Mouse (Mus musculus) stomach, embryonic 16.5 days (tissue): ENCODE measurements around the gene Maml3. TPM values are rescaled to one million over a fixed set of nuclear protein-coding genes. Genes with fewer than 3 reads are reported as not detected.

Source experiments
- ATAC-seq: fragments of 200-750 bp; cut with Nextera tagmentation; 2 replicates; pipeline ENCODE4 v1.8.0; 2017; ENCODE audit warnings: moderate number of reproducible peaks, moderate TSS enrichment; ENCODE audit not compliant: insufficient read depth, low FRiP score
- H3K27ac ChIP-seq: fragments of 300-500 bp; sonication (generic); 2 replicates; pipeline ENCODE4 v1.5.1; 2014; ENCODE audit warnings: low read length
- H3K27me3 ChIP-seq: fragments of 300-500 bp; sonication (generic); 2 replicates; pipeline ENCODE4 v1.6.1; 2014; ENCODE audit warnings: low read length, control low read depth, mixed read lengths; ENCODE audit not compliant: control insufficient read depth, insufficient read depth
- H3K36me3 ChIP-seq: fragments of 300-500 bp; sonication (generic); 2 replicates; pipeline ENCODE4 v1.6.1; 2014; ENCODE audit warnings: low read length; ENCODE audit not compliant: control insufficient read depth, insufficient read depth
- H3K4me1 ChIP-seq: fragments of 300-500 bp; sonication (generic); 2 replicates; pipeline ENCODE4 v1.6.1; 2014; ENCODE audit warnings: low read length, control low read depth, mixed read lengths; ENCODE audit not compliant: control insufficient read depth, insufficient read depth
- H3K4me2 ChIP-seq: fragments of 300-500 bp; sonication (generic); 2 replicates; pipeline ENCODE4 v1.6.1; 2014; ENCODE audit warnings: low read depth, low read length, mixed read lengths
- H3K4me3 ChIP-seq: fragments of 300-500 bp; sonication (generic); replicated peaks from 2 replicates; pipeline ENCODE4 v1.5.1; 2014; ENCODE audit warnings: mild to moderate bottlenecking, low read length
- H3K9ac ChIP-seq: fragments of 300-500 bp; sonication (generic); 2 replicates; pipeline ENCODE4 v1.6.1; 2014; ENCODE audit warnings: low read length
- H3K9me3 ChIP-seq: fragments of 300-500 bp; sonication (generic); replicated peaks from 2 replicates; pipeline ENCODE4 v1.6.1; 2016; ENCODE audit warnings: low read length, control low read depth; ENCODE audit not compliant: control insufficient read depth
- WGBS: fragments of 180-500 bp; shearing (Covaris S2); extraction: QIAGEN DNeasy Blood & Tissue Kit; methylation state at CpG from one replicate; pipeline ENCODE4 v1.1.7; 2014; 5-methylcytosine and 5-hydroxymethylcytosine counted together
- polyA plus RNA-seq: library from polyadenylated mRNA; unstranded; fragments of >200 nt; fragmentation: Nextera tagmentation; extraction: Ambion mirVana; gene quantifications from 2 replicates; pipeline ENCODE4 v1.2.1, GENCODE M21; 2015

Gene Maml3
- polyA plus RNA-seq, 1 experiment from 2014 or later: 5.0 TPM

DNA sequence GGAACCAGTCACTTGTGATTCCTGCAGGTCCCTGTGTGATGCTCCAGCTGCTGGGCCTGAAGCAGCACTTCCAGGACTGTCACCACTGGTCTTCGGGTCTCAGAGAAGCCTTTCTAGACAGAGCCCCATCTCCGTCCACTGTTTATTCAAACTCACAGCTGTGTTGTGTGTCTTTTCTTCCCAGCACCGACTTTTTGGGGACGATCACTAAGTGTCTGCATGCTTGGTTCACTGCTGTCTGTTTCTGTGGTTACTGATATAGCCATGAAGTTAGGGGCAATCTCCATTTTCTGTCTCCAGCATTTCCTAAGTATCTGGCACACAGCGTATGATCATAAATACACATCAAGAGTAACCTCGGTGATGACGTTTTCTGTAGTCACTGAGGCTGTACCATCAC is 313.3 kb downstream of the Maml3 start:
- WGBS: 45% methylated on average over 7 of the region's 7 CpGs
- no peaks in the 10 kb centered on the region for H3K27me3 ChIP-seq
- H3K9me3 ChIP-seq: no peaks in the 10 kb centered on the region
- peak overlapping the region; percentile 78 for H3K27ac ChIP-seq
- H3K4me1 ChIP-seq: peaks cover 32% of the 10 kb centered on the region
- peak overlapping the region; percentile 26; the same call in 1 of the 2 replicates for H3K9ac ChIP-seq
- H3K36me3 ChIP-seq: no peaks in the 10 kb centered on the region
- no peak overlapping the region for H3K4me2 ChIP-seq
- no peak for ATAC-seq
- H3K4me3 ChIP-seq: no peak overlapping the region

DNA sequence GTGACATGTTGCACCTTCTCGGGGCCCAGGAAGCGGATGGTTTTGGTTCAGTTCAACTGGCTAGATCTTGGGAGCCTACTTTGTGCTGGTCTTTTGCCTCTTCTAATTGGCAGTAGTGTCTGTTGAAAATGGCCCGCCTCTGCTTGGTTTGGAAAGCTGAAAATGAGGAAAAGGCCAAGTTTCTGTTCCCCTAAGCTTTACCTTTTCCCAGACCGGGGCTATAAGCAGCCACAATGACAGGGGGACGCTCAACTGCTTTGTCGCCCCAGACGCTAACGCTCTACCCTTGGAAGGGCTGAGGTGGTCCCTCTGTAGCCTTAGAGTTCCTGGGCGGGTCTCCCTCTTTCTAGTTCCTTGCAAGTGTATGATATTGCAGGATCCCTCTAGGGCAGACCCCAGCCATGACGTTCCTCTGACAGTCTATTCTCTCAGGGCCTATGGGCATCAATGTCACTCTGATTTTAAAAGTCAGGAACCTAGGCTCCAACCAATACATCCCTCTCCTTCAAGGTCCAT is 315.4 kb downstream of the Maml3 start:
- Histone ChIP-seq H3K27me3 (no peaks in the 10 kb centered on the region), H3K4me2 (peak overlapping the region; percentile 55), H3K27ac (peak overlapping the region; percentile 85), H3K9ac (peak overlapping the region; percentile 61), H3K4me1 (peaks cover 32% of the 10 kb centered on the region), H3K36me3 (no peaks in the 10 kb centered on the region), H3K4me3 (peak overlapping the region; percentile 37), H3K9me3 (no peaks in the 10 kb centered on the region)
- 63% methylated on average over 10 of the region's 10 CpGs for WGBS
- no peak for ATAC-seq

DNA sequence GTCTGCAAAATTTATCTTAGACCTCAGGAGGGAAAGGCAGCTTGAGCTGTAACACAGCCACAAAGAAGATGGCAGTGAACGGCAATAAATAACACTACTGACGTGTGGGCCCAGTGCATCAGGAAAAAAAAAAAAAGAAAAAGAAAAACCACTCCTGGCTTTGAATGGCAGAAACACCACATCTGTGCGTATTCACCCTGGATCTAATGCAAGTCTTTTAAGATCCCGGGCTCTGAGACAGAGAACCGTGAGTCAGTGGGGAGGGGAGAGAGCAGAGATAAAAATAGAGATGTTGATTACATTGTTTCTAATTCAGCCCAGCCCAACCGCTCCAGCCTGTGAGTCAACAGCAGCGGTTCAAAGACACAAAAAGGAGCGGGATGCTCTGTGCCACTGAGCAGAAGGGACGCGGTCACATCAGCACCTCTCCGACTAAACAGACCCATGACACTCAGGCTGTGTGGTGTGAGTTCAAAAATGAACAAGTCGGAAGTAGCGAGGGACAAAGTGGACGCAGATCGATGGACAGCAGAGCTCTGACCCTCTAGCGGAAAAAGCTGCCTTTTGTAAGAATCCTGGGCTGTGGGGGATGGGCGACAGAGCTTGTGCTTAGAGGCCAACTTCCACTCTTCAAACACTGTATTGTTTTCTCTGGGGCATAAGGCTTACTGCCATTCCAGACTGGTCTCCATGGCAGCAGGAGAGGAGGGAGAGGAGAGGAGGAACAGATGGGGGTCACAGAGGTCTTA is 316.1 kb downstream of the Maml3 start:
- Histone ChIP-seq H3K4me1 (peaks cover 32% of the 10 kb centered on the region), H3K27me3 (no peaks in the 10 kb centered on the region), H3K9ac (peak overlapping the region; percentile 61), H3K4me2 (peak overlapping the region; percentile 55), H3K9me3 (no peaks in the 10 kb centered on the region), H3K36me3 (no peaks in the 10 kb centered on the region), H3K4me3 (peak overlapping the region; percentile 37), H3K27ac (peak overlapping the region; percentile 85)
- 1% methylated on average over 17 of the region's 17 CpGs for WGBS
- ATAC-seq: peak; percentile 82

DNA sequence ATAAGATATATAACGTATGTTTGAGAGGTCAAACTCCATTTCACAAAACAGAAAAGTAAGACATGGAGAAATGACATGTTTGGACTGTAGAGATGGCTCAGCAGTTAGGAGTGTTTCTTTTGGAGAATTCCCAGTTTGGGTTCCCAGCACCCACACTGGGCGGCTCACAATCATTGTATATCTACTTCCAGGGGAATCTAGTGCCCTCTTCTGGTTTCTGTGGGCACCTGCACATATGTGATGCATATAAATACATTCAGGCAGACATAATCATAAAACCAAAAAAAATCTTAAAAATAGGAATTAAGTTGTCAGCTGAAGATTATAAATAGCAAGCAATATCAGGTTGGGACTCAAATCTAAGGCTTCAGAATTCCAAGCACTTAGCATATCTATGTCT is 316.9 kb downstream of the Maml3 start:
- Histone ChIP-seq H3K4me2 (peak overlapping the region; percentile 55; the same call in 1 of the 2 replicates), H3K9ac (no peak overlapping the region), H3K27ac (no peak overlapping the region), H3K9me3 (no peaks in the 10 kb centered on the region), H3K4me1 (peaks cover 32% of the 10 kb centered on the region), H3K36me3 (no peaks in the 10 kb centered on the region), H3K27me3 (no peaks in the 10 kb centered on the region), H3K4me3 (no peak overlapping the region)
- no peak for ATAC-seq
- 99% methylated on average over 2 of the region's 2 CpGs for WGBS

DNA sequence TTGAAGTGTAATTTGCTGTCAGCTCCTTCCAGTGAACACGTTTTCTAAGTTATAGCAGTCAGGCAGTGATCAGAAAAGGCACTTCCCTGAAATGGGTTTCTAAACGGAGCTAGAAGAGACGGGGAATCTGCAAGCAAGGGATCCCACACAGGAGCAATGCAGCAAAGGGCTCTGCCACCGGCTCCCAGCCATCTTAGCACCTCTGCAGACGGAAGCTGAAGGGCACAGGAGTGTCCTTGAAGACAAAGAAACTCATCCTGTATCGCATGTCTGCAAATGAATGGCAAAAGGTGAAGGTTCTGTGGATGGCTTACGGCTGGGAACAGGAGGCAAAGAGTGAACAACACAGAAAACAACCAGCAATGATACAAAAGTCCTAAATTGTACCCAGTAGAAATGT is 319.1 kb downstream of the Maml3 start:
- Histone ChIP-seq H3K4me2 (no peak overlapping the region), H3K27me3 (no peaks in the 10 kb centered on the region), H3K4me1 (peaks cover 25% of the 10 kb centered on the region), H3K9me3 (no peaks in the 10 kb centered on the region), H3K4me3 (no peak overlapping the region), H3K36me3 (no peaks in the 10 kb centered on the region), H3K9ac (0 out of 2 replicates have a peak overlapping the region, but pooled peaks have one; percentile 21), H3K27ac (no peak overlapping the region)
- WGBS: 80% methylated on average over 7 of the region's 7 CpGs
- no peak for ATAC-seq

DNA sequence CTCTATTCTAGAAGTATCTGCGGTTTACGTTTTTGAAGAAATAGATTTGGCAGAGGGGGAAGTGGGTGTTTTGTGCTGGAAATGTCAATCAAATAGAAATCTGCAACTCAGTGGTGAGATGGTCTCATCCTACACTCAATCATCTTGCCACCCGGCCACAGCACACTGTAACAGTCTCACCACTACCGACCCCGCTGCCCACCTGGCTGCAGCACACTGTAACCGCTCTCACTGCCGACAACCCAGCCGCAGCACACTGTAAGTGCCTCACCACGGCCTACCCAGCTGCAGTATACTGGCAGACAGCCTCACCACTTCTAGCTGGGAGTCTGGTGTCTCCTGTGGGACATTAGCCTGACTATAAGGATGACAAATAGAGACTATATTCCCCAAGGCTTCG is 322.7 kb downstream of the Maml3 start:
- no peaks in the 10 kb centered on the region for H3K9me3 ChIP-seq
- ATAC-seq: no peak
- H3K9ac ChIP-seq: no peak overlapping the region
- no peak overlapping the region for H3K4me3 ChIP-seq
- H3K36me3 ChIP-seq: no peaks in the 10 kb centered on the region
- no peak overlapping the region for H3K27ac ChIP-seq
- H3K4me1 ChIP-seq: peaks cover 14% of the 10 kb centered on the region
- no peak overlapping the region for H3K4me2 ChIP-seq
- H3K27me3 ChIP-seq: no peaks in the 10 kb centered on the region
- WGBS: 82% methylated on average over 10 of the region's 10 CpGs

DNA sequence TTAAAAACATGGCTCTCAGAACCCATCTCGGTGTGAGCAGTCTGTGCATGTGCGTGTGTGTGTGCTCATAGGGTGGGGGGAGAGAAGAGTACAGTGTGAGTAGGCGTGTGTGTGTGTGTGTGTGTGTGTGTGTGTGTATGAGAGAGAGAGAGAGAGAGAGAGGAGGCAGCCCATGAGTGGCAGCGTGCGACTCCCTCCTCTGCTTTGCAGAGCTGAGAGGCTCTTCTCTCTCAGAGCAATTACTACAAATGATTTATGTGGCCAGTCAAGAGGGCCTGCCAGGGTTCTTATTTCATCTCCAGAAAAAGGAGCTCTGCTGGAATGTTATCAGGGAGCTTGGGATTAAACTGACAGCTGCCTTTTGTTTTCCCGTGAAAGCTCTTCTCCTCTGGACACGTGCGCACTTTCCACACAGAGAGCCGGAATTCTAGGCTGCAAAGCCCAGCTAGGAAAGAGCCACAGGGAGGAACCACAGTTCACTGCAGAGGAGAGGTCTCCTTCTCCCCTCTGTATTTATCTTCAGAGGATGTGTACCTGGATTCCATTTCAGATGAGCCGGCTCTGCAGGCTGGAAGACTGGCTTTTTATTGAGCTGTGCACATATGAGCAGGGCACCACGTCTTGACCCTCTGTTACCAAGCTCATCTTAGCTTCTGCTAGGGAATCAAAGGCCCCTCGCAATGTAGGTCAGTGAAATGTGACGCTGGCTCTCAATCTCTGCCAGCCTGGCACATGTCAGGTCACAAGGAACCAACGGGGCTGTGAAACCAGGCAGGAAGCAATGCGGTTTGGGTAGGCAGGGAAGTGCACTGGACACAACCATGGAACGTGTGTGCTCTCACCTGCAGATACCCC is 325.9 kb downstream of the Maml3 start:
- Histone ChIP-seq H3K27me3 (no peaks in the 10 kb centered on the region), H3K4me2 (no peak overlapping the region), H3K36me3 (no peaks in the 10 kb centered on the region), H3K27ac (peak overlapping the region; percentile 29; the same call in 1 of the 2 replicates), H3K4me3 (no peak overlapping the region), H3K4me1 (peaks cover 14% of the 10 kb centered on the region), H3K9me3 (no peaks in the 10 kb centered on the region), H3K9ac (no peak overlapping the region; the same call in 1 of the 2 replicates)
- peak; percentile 58; the same call in 1 of the 2 replicates for ATAC-seq
- WGBS: 21% methylated on average over 16 of the region's 16 CpGs

DNA sequence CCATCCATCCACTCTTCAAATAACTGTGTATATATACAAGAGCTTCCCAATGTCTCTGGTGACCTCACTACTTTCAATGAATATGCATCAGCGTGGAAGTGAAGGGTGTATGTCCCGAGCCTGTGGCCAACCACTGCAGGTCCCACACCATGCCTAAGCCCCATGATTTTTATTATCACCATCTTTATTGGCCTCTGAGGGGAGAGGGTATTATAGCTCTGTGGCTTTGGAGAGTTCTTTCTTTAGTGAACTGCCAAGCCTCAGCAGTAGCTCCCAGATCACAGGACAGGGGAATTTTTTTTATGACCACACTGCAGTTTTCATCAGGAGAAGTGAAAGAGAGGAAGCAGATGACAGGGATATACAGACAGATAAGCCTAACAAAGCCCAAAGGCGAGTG is 326.7 kb downstream of the Maml3 start:
- no peak overlapping the region for H3K27ac ChIP-seq

More for the DNA sequence above, 326.7 kb downstream of the Maml3 start:
- WGBS: 62% methylated on average over 3 of the region's 3 CpGs
- H3K4me1 ChIP-seq: peaks cover 14% of the 10 kb centered on the region
- H3K36me3 ChIP-seq: no peaks in the 10 kb centered on the region
- no peak for ATAC-seq
- H3K4me3 ChIP-seq: no peak overlapping the region
- H3K9me3 ChIP-seq: no peaks in the 10 kb centered on the region
- no peak overlapping the region for H3K4me2 ChIP-seq
- H3K9ac ChIP-seq: no peak overlapping the region
- H3K27me3 ChIP-seq: no peaks in the 10 kb centered on the region
